Mouse (Mus musculus): Measurements from ENCODE around the gene Sertad2.

Gene Sertad2

DNA sequence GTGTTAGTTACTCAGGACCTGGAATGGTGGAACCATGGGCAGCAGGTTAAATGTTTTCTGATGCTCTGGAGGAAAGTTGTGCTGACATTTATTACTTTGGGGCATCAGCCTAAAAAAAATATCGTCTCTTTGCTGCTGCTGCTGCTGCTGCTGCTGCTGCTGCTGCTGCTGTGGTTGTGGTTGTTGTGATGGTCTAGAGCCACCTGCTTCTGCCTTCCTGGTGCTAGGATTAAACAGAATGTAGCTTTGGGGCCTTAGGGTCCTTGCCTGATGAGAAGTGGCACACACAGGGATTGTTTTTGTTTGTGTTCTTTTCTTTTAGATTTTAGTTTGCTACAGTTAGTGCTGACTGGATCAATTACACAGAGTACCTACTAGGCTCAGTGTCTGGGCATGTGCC, 101.1 kb downstream of the Sertad2 start:
- DNase-seq (ENCODE audit: low spot score in 2 of 2): no peak

DNA sequence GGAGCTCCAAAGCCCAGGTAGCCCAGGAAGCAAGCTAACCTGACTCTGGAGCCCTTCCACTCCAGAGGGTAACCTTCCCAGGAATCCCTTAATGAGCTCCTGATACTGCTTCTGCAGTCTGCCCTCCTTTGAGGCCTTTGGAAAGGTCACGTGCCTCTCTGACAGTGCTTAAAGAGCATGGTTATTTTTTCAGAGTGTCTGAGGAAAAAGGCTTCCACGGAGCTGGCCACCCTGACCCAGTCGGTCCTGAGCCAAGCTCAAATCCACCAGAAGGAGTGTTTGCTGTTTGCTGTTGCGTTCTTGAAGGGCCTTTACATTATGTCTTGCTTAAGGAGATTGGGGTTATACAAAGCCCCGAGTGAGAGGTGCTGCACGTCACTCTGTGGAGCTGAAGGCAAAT, 101.8 kb downstream of the Sertad2 start:
- DNase-seq (ENCODE audit: low spot score in 2 of 2): no peak

GRCm38 (mm10) chr11:20645521-20645920, 102.5 kb downstream of the Sertad2 start:
- no peak for DNase-seq (ENCODE audit: low spot score in 2 of 2)

DNA sequence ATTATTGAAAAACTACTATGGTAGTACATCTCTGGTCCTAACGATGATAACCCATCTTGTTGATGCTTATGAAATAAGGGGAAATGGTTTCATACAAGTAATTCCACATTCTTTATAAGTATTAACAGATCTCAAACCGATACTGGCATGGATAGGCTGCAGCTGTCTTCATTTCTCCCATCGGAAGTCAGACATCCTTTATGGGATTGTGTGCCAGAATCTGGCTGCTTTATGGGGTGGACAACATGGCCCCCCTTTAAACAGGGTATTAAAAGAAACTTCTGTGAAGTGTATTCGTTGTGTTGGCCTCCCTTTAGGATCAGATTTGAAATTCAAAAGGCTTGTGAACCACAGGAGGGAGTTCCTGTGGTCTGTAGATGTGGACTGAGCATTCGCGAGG, 103.1 kb downstream of the Sertad2 start:
- DNase-seq (ENCODE audit: low spot score in 2 of 2): no peak

GRCm38 (mm10) chr11:20646986-20647726, 104.1 kb downstream of the Sertad2 start:
- no peak for DNase-seq (ENCODE audit: low spot score in 2 of 2)

- DNase-seq (ENCODE audit: low spot score in 2 of 2): no peak
These were observed 105.0 kb downstream of the Sertad2 start for GRCm38 (mm10) chr11:20647902-20648625.

GRCm38 (mm10) chr11:20649477-20649876, 106.4 kb downstream of the Sertad2 start:
- no peak for DNase-seq (ENCODE audit: low spot score in 2 of 2)

- DNase-seq (ENCODE audit: low spot score in 2 of 2): no peak
These were observed 107.1 kb downstream of the Sertad2 start for GRCm38 (mm10) chr11:20650006-20650639.

- DNase-seq (ENCODE audit: low spot score in 2 of 2): no peak
These were observed 108.1 kb downstream of the Sertad2 start for GRCm38 (mm10) chr11:20651166-20651565.

DNA sequence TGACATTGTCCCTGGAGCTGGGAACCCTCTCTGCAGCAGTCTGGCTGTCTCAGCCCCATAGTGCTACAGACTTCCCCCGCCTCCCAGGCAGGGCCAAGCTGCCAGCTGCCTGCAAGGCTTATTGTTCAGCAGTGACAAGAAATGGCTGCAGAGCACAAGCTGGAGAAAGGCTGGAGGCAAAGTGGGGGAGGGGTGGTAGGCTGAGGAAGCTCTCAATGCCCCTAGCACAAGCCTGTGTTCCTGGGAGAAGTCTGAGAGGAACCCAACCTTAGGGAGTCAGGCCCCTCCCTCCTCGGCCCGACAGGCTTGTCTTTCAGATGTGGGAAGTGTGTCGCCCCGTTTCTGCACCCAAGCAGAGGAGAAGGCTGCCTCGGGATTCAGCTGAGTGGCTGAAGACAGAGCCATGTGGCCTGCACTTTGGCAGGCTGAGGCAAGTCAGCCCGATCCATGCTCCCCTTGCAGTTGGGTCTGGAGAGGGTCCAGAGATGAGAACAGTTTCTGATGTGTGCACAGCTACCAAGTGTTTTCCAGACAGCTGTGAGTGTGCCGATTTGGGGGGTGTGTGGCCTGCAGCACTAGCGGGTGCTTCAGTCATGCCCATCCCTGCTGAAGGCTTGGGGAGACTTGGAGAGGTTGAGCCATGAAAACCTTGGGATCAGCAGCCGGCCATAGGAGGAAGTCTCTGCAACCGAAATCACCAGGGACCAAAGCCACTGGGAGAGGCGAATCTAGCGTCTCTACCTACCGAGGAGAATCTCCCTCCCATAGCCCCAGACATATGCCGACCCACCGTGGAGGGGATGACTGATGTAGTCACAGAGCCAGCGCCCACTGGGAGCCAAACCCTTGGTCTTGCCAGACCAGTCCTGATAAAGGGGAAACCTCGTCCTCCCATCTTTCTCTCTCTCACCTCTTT, 113.0 kb downstream of the Sertad2 start:
- DNase-seq (ENCODE audit: low spot score in 2 of 2): peak; percentile 61 to 72

DNA sequence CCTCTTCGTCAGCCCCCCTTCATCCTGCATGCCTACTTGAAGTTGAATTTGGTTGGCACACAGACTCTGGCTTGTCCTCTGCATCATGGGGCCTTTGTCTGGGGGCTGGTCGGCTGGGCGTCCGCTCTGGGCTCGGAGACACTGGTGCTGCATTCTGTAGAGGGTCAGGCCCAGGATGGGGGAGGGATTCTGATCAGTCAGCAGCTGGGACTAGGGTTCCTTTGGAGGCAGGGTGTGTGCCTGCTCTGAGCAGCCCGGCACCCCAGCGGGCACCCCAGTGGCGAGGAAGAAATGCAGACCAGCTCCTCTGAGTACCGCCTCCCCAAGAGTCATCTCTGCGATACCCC, 113.6 kb downstream of the Sertad2 start:
- DNase-seq (ENCODE audit: low spot score in 2 of 2): no peak

- DNase-seq (ENCODE audit: low spot score in 2 of 2): no peak
These were observed 116.0 kb downstream of the Sertad2 start for GRCm38 (mm10) chr11:20659094-20659493.

DNA sequence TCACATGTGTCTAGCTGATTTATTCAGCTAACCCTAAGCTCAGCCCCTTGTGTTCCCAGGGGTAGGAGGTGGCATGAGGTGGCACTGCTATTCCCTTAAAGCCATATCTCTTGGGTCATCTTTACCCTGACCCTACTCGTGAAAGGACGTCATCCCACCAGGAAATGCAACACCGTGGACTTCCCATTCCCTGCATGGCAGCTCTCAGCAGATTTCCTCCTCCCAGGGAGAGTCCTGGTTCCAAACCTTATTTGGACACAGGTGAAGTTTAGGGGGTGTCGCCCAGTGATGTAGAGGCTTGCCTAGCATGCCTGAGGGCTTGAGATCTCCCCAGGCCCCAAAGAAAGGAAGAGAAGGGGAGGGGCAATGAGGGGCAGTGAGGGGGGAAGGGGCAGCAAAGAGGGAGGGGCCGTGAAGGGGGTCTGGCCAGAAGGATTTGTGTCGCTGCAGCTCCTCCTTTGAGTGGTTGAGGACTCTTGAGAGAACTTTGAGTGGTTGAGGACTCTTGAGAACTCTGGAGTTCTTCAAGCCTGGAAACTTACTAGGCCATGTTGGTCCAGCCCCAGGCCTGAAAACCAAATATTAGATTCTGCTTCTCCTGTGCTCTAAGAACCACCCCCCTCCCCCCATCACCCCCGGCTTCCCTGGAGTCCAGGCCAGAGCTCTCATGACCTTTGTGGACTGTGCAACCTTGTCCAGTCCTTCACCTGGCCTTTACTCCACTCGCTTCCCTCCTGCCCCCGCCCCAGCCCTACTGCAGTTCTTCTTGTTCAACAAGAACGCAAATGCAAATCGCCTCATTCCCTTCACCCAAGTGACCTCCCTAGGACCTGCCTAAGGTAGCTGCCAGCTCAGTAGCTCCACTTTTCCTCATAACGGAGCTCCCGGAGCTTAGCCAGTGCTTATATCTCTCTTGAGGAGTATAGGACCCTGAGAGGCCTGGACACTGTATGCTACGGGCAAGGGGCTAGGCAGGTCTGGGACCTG, 117.4 kb downstream of the Sertad2 start:
- DNase-seq (ENCODE audit: low spot score in 2 of 2): no peak

DNA sequence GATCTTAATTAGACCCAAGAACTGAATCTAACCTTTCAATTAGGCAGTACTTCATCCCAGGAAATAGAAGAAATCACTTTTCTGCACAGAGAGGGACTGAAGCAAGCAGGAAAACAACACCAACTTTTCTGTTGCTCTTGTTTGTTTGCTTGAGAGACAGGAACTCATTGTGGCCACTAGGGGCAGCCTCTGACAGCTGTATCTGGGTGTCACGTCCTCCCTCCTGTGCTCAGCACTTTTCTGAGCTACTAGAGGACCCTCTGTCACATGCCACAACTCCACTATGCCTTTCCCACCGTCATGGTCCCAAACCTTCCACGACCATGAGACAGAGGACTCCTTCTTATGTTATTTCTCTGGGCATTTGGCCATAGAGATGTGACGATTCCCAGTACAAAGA, 118.6 kb downstream of the Sertad2 start:
- DNase-seq (ENCODE audit: low spot score in 2 of 2): no peak

DNA sequence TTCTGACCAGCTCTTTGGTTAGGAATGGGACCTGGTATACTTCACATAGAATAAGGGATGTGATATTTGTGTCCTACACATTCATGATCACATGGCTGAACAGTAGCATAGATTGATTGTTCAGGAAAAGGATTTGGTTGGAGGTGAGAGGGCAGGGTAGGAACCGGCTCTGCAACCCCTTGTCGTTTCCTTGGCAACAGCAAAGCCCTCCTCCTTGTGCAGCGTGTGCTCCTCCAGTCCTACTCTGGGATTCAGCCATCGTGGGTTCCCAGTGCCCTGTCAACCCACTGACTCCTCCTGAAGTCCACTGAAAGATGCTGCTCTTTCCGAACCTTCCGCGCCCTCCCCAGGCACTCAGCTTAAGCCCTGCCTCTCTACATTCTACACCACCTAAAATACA, 119.8 kb downstream of the Sertad2 start:
- no peak for DNase-seq (ENCODE audit: low spot score in 2 of 2)

DNA sequence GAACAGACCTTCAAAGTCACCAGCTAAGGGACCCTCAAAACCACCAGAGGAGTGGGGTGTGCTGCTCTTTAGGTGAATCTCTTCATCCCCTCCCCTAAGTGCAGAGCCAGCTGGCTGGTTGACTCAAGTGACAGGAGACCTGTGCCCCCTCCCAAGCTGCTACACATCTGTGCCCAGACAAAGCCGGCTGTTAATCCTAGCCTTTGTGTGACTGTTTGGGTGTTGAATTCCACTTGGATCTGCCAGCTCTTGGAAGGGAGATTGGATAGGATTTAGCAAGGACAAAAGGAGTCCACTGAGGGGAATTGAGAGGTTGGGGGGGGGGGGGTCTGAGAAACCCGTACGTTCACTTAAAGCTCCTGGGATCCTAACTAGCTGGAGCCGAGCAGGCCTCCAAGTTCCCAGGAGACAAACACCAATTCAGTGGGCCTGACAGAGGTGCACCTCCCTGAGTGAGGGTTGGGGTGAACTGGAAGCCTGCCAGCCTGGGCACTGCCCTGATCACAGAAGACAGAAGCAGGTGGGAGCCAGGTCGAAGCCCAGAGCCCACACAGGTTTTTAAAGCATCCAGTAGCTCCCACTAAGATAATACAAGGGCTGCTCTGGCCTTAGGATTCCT, 120.6 kb downstream of the Sertad2 start:
- no peak for DNase-seq (ENCODE audit: low spot score in 2 of 2)

GRCm38 (mm10) chr11:20664878-20665277, 121.8 kb downstream of the Sertad2 start:
- DNase-seq (ENCODE audit: low spot score in 2 of 2): no peak

DNA sequence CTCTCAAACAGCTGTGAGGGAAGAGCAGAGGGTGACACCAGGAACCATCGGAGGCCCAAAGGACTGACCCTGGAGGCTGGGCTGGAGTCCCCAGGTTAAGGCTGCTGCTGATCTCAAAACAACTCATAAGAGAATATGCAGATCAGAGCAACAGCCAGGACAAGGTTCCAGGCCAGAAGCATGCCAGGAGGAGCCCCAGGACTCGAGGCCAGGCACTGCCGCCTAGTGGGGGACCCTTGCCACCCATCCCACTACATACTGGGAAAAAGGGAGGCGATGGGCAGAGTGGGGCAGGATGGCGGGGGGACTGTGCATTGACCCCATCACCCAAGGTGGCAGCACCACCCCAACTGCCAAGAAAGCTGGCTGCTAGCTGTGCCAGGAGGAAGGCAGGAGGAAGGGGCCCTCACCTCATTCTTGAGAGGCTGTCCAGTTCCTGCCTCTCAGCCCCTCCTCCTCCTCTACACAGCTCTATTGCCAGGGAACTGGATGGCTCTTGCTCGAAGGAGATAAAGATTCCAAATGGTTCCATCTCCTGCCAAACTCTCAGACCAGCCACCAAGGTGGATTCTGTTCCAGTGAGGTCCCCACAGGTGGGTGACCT, 128.8 kb downstream of the Sertad2 start:
- no peak for DNase-seq (ENCODE audit: low spot score in 2 of 2)

DNA sequence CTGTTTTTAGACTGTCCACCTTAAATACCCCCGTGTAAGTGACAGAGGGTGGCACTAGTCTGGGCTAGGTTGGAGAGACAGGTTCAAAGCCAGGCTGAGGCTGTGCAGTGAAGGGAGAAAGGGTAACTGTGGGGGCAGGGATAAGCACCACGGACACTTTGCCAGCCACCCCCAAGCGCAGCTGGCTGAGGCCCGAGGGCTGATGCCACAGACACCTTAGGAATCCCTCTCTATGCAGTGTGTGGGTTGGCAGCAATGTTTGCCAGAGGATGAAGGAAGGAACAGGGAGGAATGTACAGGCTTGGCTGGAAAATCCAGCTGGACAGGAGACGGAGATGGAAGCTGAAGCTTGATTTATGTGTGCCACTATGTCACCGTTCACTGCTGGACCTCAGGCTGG, 129.5 kb downstream of the Sertad2 start:
- no peak for DNase-seq (ENCODE audit: low spot score in 2 of 2)

- DNase-seq (ENCODE audit: low spot score in 2 of 2): no peak
These were observed 136.3 kb downstream of the Sertad2 start for GRCm38 (mm10) chr11:20679396-20679795.
